Mouse (Mus musculus) heart, postnatal 36 days (tissue): Measurements from ENCODE around the gene Pagr1a. TPM values are rescaled to one million over a fixed set of nuclear protein-coding genes. Genes with fewer than 3 reads are reported as not detected.

ENCODE experiments used
- microRNA-seq, 2 experiments: library from miRNA; unstranded; fragments of <30 nt; microRNA quantifications; one replicate each; pipeline ENCODE4 v1.2.0; 2021; ENCODE audit warnings: borderline number of aligned reads in 2 of 2
- total RNA-seq, 2 experiments: library from RNA; stranded (reverse); gene quantifications; 2 replicates each; pipeline ENCODE4 v1.2.3; 2021

Pagr1a gene
- total RNA-seq, 2 experiments from 2014 or later: 11.8 TPM; not detected in 1

Small RNA genes lying within 50 kb of the gene (microRNA-seq; reads per million reads assigned to microRNA genes)
- gene Gm44343: 0 reads per million in 2 experiments

Other genes starting within 250 kb of the Pagr1a start
- 100 to 1,000 TPM in 1 of 2 experiments, 10 to 100 TPM in 1; 91.4 to 110 TPM for gene Ypel3, start 240.4 kb downstream of the Pagr1a start, total RNA-seq
- under 1 TPM; 0.24 to 0.44 TPM for gene Tbx6, start 235.9 kb downstream of the Pagr1a start, total RNA-seq
- 10 to 100 TPM; 36.1 to 36.5 TPM for gene Ppp4c, start 224.9 kb downstream of the Pagr1a start, total RNA-seq
- 1 to 10 TPM; 8.2 to 9.7 TPM for gene Fam57b, start 219.7 kb downstream of the Pagr1a start, total RNA-seq
- gene 4930451I11Rik, start 185.7 kb downstream of the Pagr1a start, total RNA-seq: not detected
- not detected for gene Doc2a, start 169.9 kb downstream of the Pagr1a start, total RNA-seq
- gene Hirip3, start 155.4 kb downstream of the Pagr1a start, total RNA-seq: 1 to 10 TPM; 6.1 to 6.6 TPM
- 10 to 100 TPM; 21.2 to 21.8 TPM for gene Ino80e, start 155.0 kb downstream of the Pagr1a start, total RNA-seq
- 10 to 100 TPM; 39.5 to 43.2 TPM for gene Taok2, start 132.6 kb downstream of the Pagr1a start, total RNA-seq
- gene Tmem219, start 94.4 kb downstream of the Pagr1a start, total RNA-seq: 10 to 100 TPM in 1 of 2 experiments, 1 to 10 TPM in 1; 9.5 to 11.5 TPM
- 1 to 10 TPM; 5.4 to 7.4 TPM for gene Kctd13, start 88.5 kb downstream of the Pagr1a start, total RNA-seq
- not detected for gene Asphd1, start 67.8 kb downstream of the Pagr1a start, total RNA-seq
- gene Sez6l2, start 66.8 kb downstream of the Pagr1a start, total RNA-seq: 1 to 10 TPM; 6.4 to 10.0 TPM
- gene Cdipt, start 41.4 kb downstream of the Pagr1a start, total RNA-seq: 10 to 100 TPM; 52.2 to 55.4 TPM
- gene Cdiptos, start 41.3 kb downstream of the Pagr1a start, total RNA-seq: under 1 TPM; 0.31 to 0.65 TPM
- gene Mvp, start 2.7 kb downstream of the Pagr1a start, total RNA-seq: 10 to 100 TPM; 53.5 to 57.7 TPM
- not detected for gene Pagr1b, start 868 bp downstream of the Pagr1a start, total RNA-seq
- gene Gm42742, start 3.7 kb upstream of the Pagr1a start, total RNA-seq: 10 to 100 TPM; 25.2 to 28.6 TPM
- gene Prrt2, start 3.9 kb upstream of the Pagr1a start, total RNA-seq: 1 to 10 TPM in 1 of 2 experiments, under 1 TPM in 1; 0.57 to 1.2 TPM
- 10 to 100 TPM; 66.5 to 71.5 TPM for gene Maz, start 9.7 kb upstream of the Pagr1a start, total RNA-seq
- 1 to 10 TPM; 1.0 to 2.6 TPM for gene Kif22, start 25.1 kb upstream of the Pagr1a start, total RNA-seq
- not detected for gene Zg16, start 70.0 kb upstream of the Pagr1a start, total RNA-seq
- gene AI467606, start 74.0 kb upstream of the Pagr1a start, total RNA-seq: 1 to 10 TPM; 1.6 to 1.9 TPM
- not detected for gene Qprt, start 104.9 kb upstream of the Pagr1a start, total RNA-seq
- gene Spn, start 120.5 kb upstream of the Pagr1a start, total RNA-seq: under 1 TPM; 0.76 to 0.92 TPM
- gene Cd2bp2, start 178.7 kb upstream of the Pagr1a start, total RNA-seq: 10 to 100 TPM; 36.9 to 38.0 TPM
- gene Tbc1d10b, start 191.1 kb upstream of the Pagr1a start, total RNA-seq: 10 to 100 TPM; 24.6 to 26.4 TPM
- gene Mylpf, start 191.5 kb upstream of the Pagr1a start, total RNA-seq: 1 to 10 TPM; 2.4 to 2.5 TPM
- 1 to 10 TPM; 6.0 to 6.6 TPM for gene Zfp553, start 215.7 kb upstream of the Pagr1a start, total RNA-seq
- gene Sept1, start 215.8 kb upstream of the Pagr1a start, total RNA-seq: 1 to 10 TPM; 2.8 TPM
- gene Zfp771, start 226.9 kb upstream of the Pagr1a start, total RNA-seq: 10 to 100 TPM; 19.1 TPM
- gene Dctpp1, start 243.4 kb upstream of the Pagr1a start, total RNA-seq: 10 to 100 TPM; 40.7 to 45.0 TPM